In the genomic region with DNA sequence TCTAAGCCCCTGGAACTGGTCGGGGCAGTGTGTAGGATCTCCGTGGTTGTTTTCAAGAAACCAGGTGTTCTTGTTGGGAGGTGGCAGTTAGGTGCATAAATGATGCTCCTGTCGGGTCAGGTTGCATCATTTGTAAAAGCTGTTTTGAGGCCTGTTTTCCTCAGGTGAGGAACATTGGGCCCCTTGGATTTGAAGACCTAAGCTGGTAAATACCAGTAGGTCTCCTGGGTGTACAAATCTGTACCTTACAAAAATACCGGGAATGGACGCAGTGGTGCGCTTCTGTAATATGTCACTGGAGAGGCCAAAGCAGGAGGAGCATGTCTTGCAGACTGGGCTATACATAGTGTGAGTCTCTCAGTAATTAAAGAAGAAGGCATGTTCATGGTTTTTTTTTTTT, we compare ENCODE assay signal across 8 mouse cellular contexts. TPM values are rescaled to one million over a fixed set of nuclear protein-coding genes. Genes with fewer than 3 reads are reported as not detected.
DNase-seq lines count a peak whose midpoint lies in the region; ATAC-seq lines count a peak whose summit lies in the region.

No protein-coding gene starts in this region.

- H3K4me1 ChIP-seq in kidney, embryonic 15.5 days: peaks cover 20% of the 10 kb centered on the region
- H3K4me1 ChIP-seq in hindbrain, embryonic 12.5 days: peaks cover 15% of the 10 kb centered on the region
- H3K4me1 ChIP-seq in midbrain, embryonic 14.5 days (ENCODE audit: control insufficient read depth, insufficient read depth, low read length): peaks cover 13% of the 10 kb centered on the region

- peaks cover 36% of the 10 kb centered on the region for H3K36me3 ChIP-seq in kidney, embryonic 15.5 days
- H3K36me3 ChIP-seq in hindbrain, embryonic 12.5 days: peaks cover 35% of the 10 kb centered on the region
- peaks cover 35% of the 10 kb centered on the region for H3K36me3 ChIP-seq in midbrain, embryonic 14.5 days (ENCODE audit: control insufficient read depth, insufficient read depth, low read length)

- peak overlapping the region; percentile 88 for H3K4me2 ChIP-seq in kidney, embryonic 15.5 days
- peak overlapping the region; percentile 86 for H3K4me2 ChIP-seq in hindbrain, embryonic 12.5 days (replicated peaks)
- peak overlapping the region; percentile 93 for H3K4me2 ChIP-seq in midbrain, embryonic 14.5 days (ENCODE audit: low read length)

- peak overlapping the region; percentile 93 for H3K4me3 ChIP-seq in kidney, embryonic 15.5 days (replicated peaks)
- peak overlapping the region; percentile 82 for H3K4me3 ChIP-seq in hindbrain, embryonic 12.5 days
- H3K4me3 ChIP-seq in midbrain, embryonic 14.5 days (replicated peaks; ENCODE audit: low read depth, low read length): peak overlapping the region; percentile 82

- no peaks in the 10 kb centered on the region for H3K9me3 ChIP-seq in kidney, embryonic 15.5 days (replicated peaks)
- H3K9me3 ChIP-seq in hindbrain, embryonic 12.5 days (replicated peaks): no peaks in the 10 kb centered on the region
- H3K9me3 ChIP-seq in midbrain, embryonic 14.5 days (ENCODE audit: control insufficient read depth, low read length): no peaks in the 10 kb centered on the region

- 0 out of 2 replicates have a peak overlapping the region, but pooled peaks have one; percentile 90 for H3K27ac ChIP-seq in kidney, embryonic 15.5 days
- no peak overlapping the region for H3K27ac ChIP-seq in hindbrain, embryonic 12.5 days
- H3K27ac ChIP-seq in midbrain, embryonic 14.5 days (replicated peaks; ENCODE audit: low read depth, low read length): no peak overlapping the region

- ATAC-seq in kidney, embryonic 15.5 days (replicated peaks; ENCODE audit: low FRiP score): no peak
- no peak for ATAC-seq in hindbrain, embryonic 12.5 days (ENCODE audit: low FRiP score)
- no peak for ATAC-seq in midbrain, embryonic 14.5 days (ENCODE audit: low FRiP score, low TSS enrichment)

- WGBS in kidney, embryonic 15.5 days: 30% methylated on average over 6 of the region's 6 CpGs
- WGBS in hindbrain, embryonic 12.5 days: 37% methylated on average over 6 of the region's 6 CpGs
- WGBS in midbrain, embryonic 14.5 days: 37% methylated on average over 6 of the region's 6 CpGs

- H3K9ac ChIP-seq in kidney, embryonic 15.5 days: peak overlapping the region; percentile 88
- H3K9ac ChIP-seq in hindbrain, embryonic 12.5 days: peak overlapping the region; percentile 87
- peak overlapping the region; percentile 95 for H3K9ac ChIP-seq in midbrain, embryonic 14.5 days (replicated peaks; ENCODE audit: low read length)

- H3K27me3 ChIP-seq in kidney, embryonic 15.5 days: no peaks in the 10 kb centered on the region
- no peaks in the 10 kb centered on the region; the same call in 1 of the 2 replicates for H3K27me3 ChIP-seq in hindbrain, embryonic 12.5 days
- no peaks in the 10 kb centered on the region for H3K27me3 ChIP-seq in midbrain, embryonic 14.5 days (ENCODE audit: control insufficient read depth, insufficient read depth, low read length)

- DNase-seq in kidney, postnatal 4 days: no peak
- peak; percentile 25 for DNase-seq in adipocyte (ENCODE audit: low spot score)
- DNase-seq in midbrain, embryonic 14.5 days: no peak
- no peak for DNase-seq in adrenal gland, adult 2 months
- no peak for DNase-seq in layer of hippocampus, adult 8-10 months (ENCODE audit: low spot score in 2 of 2)
- no peak for DNase-seq in layer of hippocampus, adult 9-11 months

RNA-seq across cellular contexts. Expression of gene Herpud1, which starts 1.5 kb away (rescaled TPM):
- polyA plus RNA-seq in kidney, embryonic 15.5 days (2015; fragmentation: Nextera tagmentation; extraction: Ambion mirVana): 66.7 and 70.0 TPM in 2 replicates
- polyA plus RNA-seq in hindbrain, embryonic 12.5 days (2016; fragmentation: Nextera tagmentation; extraction: Ambion mirVana): 52.5 and 56.8 TPM in 2 replicates
- polyA plus RNA-seq in midbrain, embryonic 14.5 days (2014; fragmentation: Nextera tagmentation; extraction: Ambion mirVana): 60.9 and 72.2 TPM in 2 replicates
- total RNA-seq in adrenal gland, adult 2 months (2021): 100 to 1,000 TPM in 1 of 2 experiments, 10 to 100 TPM in 1; 99.0 to 141 TPM
- polyA plus RNA-seq in adrenal gland, adult 2 months (2012; rRNA removed): 188 and 195 TPM in 2 replicates
- 10 to 100 TPM; 53.6 to 81.4 (median 65.6) TPM for total RNA-seq in layer of hippocampus, adult 8-10 months (2022)

RNA-seq across cellular contexts. Expression of gene Nlrc5, which starts 46.4 kb away (rescaled TPM):
- 0.22 and 0.27 TPM in 2 replicates for polyA plus RNA-seq in kidney, embryonic 15.5 days (2015; fragmentation: Nextera tagmentation; extraction: Ambion mirVana)
- 0.06 and 0.23 TPM in 2 replicates for polyA plus RNA-seq in hindbrain, embryonic 12.5 days (2016; fragmentation: Nextera tagmentation; extraction: Ambion mirVana)
- 0.32 and 1.2 TPM in 2 replicates for polyA plus RNA-seq in midbrain, embryonic 14.5 days (2014; fragmentation: Nextera tagmentation; extraction: Ambion mirVana)
- total RNA-seq in adrenal gland, adult 2 months (2021): 1 to 10 TPM; 5.2 to 7.9 TPM
- 6.2 and 7.5 TPM in 2 replicates for polyA plus RNA-seq in adrenal gland, adult 2 months (2012; rRNA removed)
- 1 to 10 TPM in 2 of 4 experiments, under 1 TPM in 2; 0.62 to 6.2 (median 2.1) TPM for total RNA-seq in layer of hippocampus, adult 8-10 months (2022)

RNA-seq across cellular contexts. Expression of gene Slc12a3, which starts 58.8 kb away (rescaled TPM):
- polyA plus RNA-seq in kidney, embryonic 15.5 days (2015; fragmentation: Nextera tagmentation; extraction: Ambion mirVana): 6.1 and 6.4 TPM in 2 replicates
- not detected in 2 replicates for polyA plus RNA-seq in hindbrain, embryonic 12.5 days (2016; fragmentation: Nextera tagmentation; extraction: Ambion mirVana)
- 0.07 TPM in 1 of 2 replicates, not detected in the other for polyA plus RNA-seq in midbrain, embryonic 14.5 days (2014; fragmentation: Nextera tagmentation; extraction: Ambion mirVana)
- under 1 TPM in 1 of 2 experiments, not detected in 1; 0.12 TPM for total RNA-seq in adrenal gland, adult 2 months (2021)
- 0.10 TPM in 1 of 2 replicates, not detected in the other for polyA plus RNA-seq in adrenal gland, adult 2 months (2012; rRNA removed)
- total RNA-seq in layer of hippocampus, adult 8-10 months (2022): under 1 TPM; 0.55 to 0.94 (median 0.79) TPM
